Mouse (Mus musculus): ENCODE results near the gene Mre11a.

The Mre11a gene

GRCm38 (mm10) chr9:14784039-14785002 is at the start of gene Mre11a, which contains the start of gene Ankrd49:
Gene Mre11a, plus strand, starts transcription at chr9:14784654.
Gene Ankrd49, minus strand, starts transcription at chr9:14784856.
- peak; percentile 98 for DNase-seq (ENCODE audit: extremely low spot score, low read depth, low spot score)

GRCm38 (mm10) chr9:14739498-14740150 is 44.8 kb upstream of the Mre11a start:
- DNase-seq (ENCODE audit: extremely low spot score, low read depth, low spot score), result no peak

- no peak for DNase-seq (ENCODE audit: extremely low spot score, low read depth, low spot score)
Observed at GRCm38 (mm10) chr9:14740151-14740924, 44.1 kb upstream of the Mre11a start, which contains the start of gene Piwil4. Gene Piwil4, minus strand, starts transcription at chr9:14740733.

- DNase-seq (ENCODE audit: extremely low spot score, low read depth, low spot score), result no peak
Observed at GRCm38 (mm10) chr9:14750901-14751502, 33.5 kb upstream of the Mre11a start.

- DNase-seq (ENCODE audit: extremely low spot score, low read depth, low spot score), result no peak
Observed at GRCm38 (mm10) chr9:14751503-14752000, 32.9 kb upstream of the Mre11a start.

GRCm38 (mm10) chr9:14752001-14752522 is 32.4 kb upstream of the Mre11a start, which contains the start of gene Fut4:
Gene Fut4, minus strand, starts transcription at chr9:14752393.
- DNase-seq (ENCODE audit: extremely low spot score, low read depth, low spot score), result no peak

- no peak for DNase-seq (ENCODE audit: extremely low spot score, low read depth, low spot score)
Observed at GRCm38 (mm10) chr9:14753947-14754346, 30.5 kb upstream of the Mre11a start.

GRCm38 (mm10) chr9:14754469-14754868 is 30.0 kb upstream of the Mre11a start:
- DNase-seq (ENCODE audit: extremely low spot score, low read depth, low spot score), result no peak

- no peak for DNase-seq (ENCODE audit: extremely low spot score, low read depth, low spot score)
Observed at GRCm38 (mm10) chr9:14758590-14758989, 25.9 kb upstream of the Mre11a start.

GRCm38 (mm10) chr9:14759261-14759660 is 25.2 kb upstream of the Mre11a start:
- DNase-seq (ENCODE audit: extremely low spot score, low read depth, low spot score), result no peak

- DNase-seq (ENCODE audit: extremely low spot score, low read depth, low spot score), result no peak
Observed at GRCm38 (mm10) chr9:14764765-14765164, 19.7 kb upstream of the Mre11a start.

GRCm38 (mm10) chr9:14769811-14770210 is 14.6 kb upstream of the Mre11a start:
- DNase-seq (ENCODE audit: extremely low spot score, low read depth, low spot score), result no peak

GRCm38 (mm10) chr9:14770803-14771471 is 13.5 kb upstream of the Mre11a start, which contains the start of gene 1700012B09Rik:
Gene 1700012B09Rik, minus strand, starts transcription at chr9:14771030.
- DNase-seq (ENCODE audit: extremely low spot score, low read depth, low spot score), result no peak

GRCm38 (mm10) chr9:14772074-14772473 is 12.4 kb upstream of the Mre11a start:
- no peak for DNase-seq (ENCODE audit: extremely low spot score, low read depth, low spot score)

- no peak for DNase-seq (ENCODE audit: extremely low spot score, low read depth, low spot score)
Observed at GRCm38 (mm10) chr9:14773813-14774212, 10.6 kb upstream of the Mre11a start.

GRCm38 (mm10) chr9:14778341-14778740 is 6.1 kb upstream of the Mre11a start:
- no peak for DNase-seq (ENCODE audit: extremely low spot score, low read depth, low spot score)

GRCm38 (mm10) chr9:14787356-14787755 is 2.9 kb downstream of the Mre11a start:
- DNase-seq (ENCODE audit: extremely low spot score, low read depth, low spot score), result no peak

GRCm38 (mm10) chr9:14805714-14806113 is 21.3 kb downstream of the Mre11a start:
- DNase-seq (ENCODE audit: extremely low spot score, low read depth, low spot score), result no peak

- DNase-seq (ENCODE audit: extremely low spot score, low read depth, low spot score), result no peak
Observed at GRCm38 (mm10) chr9:14806786-14807185, 22.3 kb downstream of the Mre11a start.
